Mouse (Mus musculus): ENCODE measurements around the gene Stk32b.
A peak's percentile ranks its signal among the peaks of the same experiment; 100 is the strongest.

Gene Stk32b

GRCm38 (mm10) chr5:37670781-37671180, 46.2 kb downstream of the Stk32b start:
- no peak for DNase-seq (ENCODE audit: extremely low spot score, low read depth, low spot score)

DNA sequence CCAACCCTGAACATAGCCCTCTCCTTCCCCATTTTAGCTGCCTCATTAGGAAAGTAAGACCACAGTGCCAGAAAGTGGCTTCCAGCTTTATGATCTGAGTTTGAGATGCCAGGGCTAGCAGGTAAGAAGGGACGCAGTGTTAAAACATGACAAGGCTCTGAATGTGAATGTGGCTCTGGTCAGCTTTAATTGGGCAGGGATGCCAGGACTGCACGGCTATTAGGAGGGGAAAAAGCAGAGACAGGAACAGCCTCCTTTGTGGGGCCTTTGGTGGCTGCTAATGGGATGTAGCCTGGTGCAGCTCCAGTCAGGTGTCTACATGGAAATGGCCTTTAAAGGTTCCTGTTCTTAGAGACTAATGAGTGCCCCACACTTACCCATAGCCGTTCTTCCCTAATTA, 52.0 kb downstream of the Stk32b start:
- no peak for DNase-seq (ENCODE audit: extremely low spot score, low read depth, low spot score)

- DNase-seq (ENCODE audit: extremely low spot score, low read depth, low spot score): no peak
Observed at GRCm38 (mm10) chr5:37659177-37659576, 57.8 kb downstream of the Stk32b start.

DNA sequence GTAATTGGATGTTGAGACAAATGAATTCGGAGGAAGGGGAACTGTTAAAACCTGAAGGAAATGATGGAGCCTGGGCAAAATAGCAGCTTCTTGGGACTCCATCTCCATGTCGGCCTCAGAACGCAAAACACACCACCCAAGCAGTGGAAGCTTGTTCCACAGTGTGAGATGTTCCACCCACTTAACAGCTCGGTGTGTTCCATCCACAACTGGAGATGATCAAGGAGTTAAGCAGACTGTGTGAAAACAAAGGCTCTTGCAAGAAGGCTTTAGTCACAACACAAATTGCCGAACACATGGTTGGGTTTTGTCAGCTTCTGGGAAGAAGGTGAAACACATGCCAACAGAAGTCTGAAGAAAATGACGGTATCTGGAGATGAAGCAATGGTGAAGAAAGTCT, 59.2 kb downstream of the Stk32b start:
- no peak for DNase-seq (ENCODE audit: extremely low spot score, low read depth, low spot score)

DNA sequence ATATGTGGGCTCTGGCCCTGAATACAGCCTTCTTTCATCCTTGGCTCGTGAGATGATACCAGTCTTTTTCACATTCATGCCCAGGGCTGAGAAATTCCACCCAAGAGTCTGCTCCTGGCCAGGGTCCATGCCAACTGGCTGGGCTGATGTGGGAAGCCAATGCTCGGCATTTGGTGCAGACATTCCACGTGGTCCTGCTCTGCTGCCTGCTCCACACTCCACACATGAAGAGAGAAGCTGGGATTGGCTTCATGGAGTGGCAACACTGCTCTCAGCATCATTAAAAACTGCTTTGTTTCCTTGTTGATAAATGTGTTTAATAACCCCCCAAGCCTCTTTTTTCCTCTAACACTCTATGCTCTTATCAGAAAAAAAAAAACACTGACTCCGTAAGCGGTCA, 61.8 kb downstream of the Stk32b start:
- no peak for DNase-seq (ENCODE audit: extremely low spot score, low read depth, low spot score)

DNA sequence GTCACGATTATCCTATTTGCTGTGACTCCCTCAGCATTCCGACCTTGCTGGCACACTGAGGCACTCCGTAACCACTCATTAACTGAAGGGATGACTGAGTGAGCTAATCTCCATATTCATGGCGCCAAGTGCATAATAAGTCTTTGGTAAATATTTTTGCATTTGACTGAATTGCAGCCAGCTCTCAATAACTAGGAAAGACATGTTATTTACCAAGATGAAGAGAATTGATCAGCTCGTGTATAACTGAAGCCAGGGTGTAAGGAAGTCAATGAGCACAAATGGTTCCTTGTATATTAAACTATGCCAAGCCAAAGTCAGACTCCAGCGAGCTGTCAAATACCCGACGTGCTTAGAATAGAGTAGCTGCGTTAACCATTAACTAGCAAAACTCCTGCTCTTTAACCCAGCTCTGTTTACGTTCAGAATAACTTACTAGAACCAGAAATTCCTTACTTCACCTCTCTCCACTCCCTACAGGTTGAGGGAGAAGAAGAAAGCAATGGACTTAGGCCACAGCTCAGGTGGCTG, 66.2 kb downstream of the Stk32b start:
- no peak for DNase-seq (ENCODE audit: extremely low spot score, low read depth, low spot score)

- no peak for DNase-seq (ENCODE audit: extremely low spot score, low read depth, low spot score)
Observed at GRCm38 (mm10) chr5:37650089-37650601, 66.8 kb downstream of the Stk32b start.

DNA sequence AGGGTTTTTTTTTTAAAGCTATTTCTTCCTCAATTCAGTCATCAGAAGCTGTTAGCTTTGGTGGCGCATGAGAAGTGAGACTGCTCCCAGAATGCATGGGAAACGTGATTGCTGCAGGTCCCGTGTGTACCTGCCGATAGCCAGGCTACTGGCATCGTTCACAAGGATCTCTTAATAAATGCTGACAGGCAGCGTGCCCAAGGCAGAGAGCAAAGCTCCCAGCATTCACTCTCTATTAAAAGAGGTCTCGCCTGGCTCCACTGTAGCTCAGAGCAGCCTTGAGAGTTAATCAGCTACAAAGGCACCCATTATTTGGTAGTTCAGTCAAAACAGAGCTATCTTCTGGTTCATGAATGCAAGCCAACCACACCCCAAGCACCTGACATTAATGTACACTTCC, 72.9 kb downstream of the Stk32b start:
- no peak for DNase-seq (ENCODE audit: extremely low spot score, low read depth, low spot score)

GRCm38 (mm10) chr5:37642486-37642885, 74.5 kb downstream of the Stk32b start:
- no peak for DNase-seq (ENCODE audit: extremely low spot score, low read depth, low spot score)

DNA sequence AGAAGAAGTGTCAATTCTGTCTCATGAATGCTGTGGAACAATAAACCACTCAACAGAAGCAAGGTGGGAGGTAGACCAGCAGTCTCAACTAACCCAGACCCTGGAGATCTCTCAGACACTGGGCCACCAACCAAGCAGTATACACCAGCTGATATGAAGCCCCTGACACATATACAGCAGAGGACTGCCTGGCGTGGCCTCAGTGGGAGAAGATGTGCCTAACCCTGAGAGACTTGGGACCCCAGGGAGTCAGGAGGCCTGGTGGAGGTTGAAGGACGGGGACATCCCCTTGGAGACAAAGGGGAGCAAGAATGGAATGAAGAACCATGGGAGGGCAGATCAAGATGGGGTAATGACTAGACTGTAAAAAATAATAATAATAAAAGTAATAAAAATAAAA, 82.2 kb downstream of the Stk32b start:
- no peak for DNase-seq (ENCODE audit: extremely low spot score, low read depth, low spot score)

DNA sequence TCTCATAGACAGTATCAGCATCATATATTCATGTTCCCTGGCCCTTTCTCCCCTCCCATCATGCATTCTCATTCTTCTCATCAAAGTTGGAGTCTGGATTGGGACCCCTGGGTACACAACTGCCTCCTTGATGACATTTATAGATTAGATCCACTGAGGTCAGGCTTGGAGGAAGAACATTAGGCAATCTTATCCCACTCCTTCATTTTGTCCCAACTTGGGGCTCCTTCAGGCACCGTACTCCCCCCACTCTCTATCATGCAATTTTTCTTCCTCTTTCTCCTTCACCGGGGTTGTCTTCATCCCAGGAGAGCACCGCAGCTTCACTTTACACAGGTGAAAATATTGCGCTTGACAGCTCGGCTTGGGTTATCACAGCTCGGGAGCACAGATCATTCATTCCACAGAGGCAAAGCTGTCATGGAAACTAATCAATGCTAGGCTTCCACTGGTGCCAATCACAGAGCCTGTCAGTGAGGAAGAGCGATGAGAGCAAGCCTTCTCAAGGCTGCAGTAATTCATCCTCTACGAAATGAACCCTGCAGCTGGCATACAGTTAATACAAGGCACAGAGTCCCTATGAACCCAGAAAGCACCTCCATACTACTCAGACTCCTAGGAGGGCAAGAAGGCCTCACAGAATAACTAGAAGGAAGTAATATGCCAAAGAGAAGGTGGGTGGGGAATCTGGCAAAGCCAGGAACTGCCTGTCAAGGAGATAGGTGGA, 89.4 kb downstream of the Stk32b start:
- DNase-seq (ENCODE audit: extremely low spot score, low read depth, low spot score): no peak

GRCm38 (mm10) chr5:37611874-37612273, 105.1 kb downstream of the Stk32b start:
- DNase-seq (ENCODE audit: extremely low spot score, low read depth, low spot score): no peak

GRCm38 (mm10) chr5:37599566-37599965, 117.4 kb downstream of the Stk32b start:
- DNase-seq (ENCODE audit: extremely low spot score, low read depth, low spot score): no peak

GRCm38 (mm10) chr5:37598271-37598670, 118.7 kb downstream of the Stk32b start:
- DNase-seq (ENCODE audit: extremely low spot score, low read depth, low spot score): no peak

- no peak for DNase-seq (ENCODE audit: extremely low spot score, low read depth, low spot score)
Observed at GRCm38 (mm10) chr5:37592411-37592810, 124.6 kb downstream of the Stk32b start.

- DNase-seq (ENCODE audit: extremely low spot score, low read depth, low spot score): no peak
Observed at GRCm38 (mm10) chr5:37587861-37588260, 129.1 kb downstream of the Stk32b start.

- DNase-seq (ENCODE audit: extremely low spot score, low read depth, low spot score): no peak
Observed at GRCm38 (mm10) chr5:37586071-37586470, 130.9 kb downstream of the Stk32b start.

- no peak for DNase-seq (ENCODE audit: extremely low spot score, low read depth, low spot score)
Observed at GRCm38 (mm10) chr5:37575427-37575826, 141.5 kb downstream of the Stk32b start.

- DNase-seq (ENCODE audit: extremely low spot score, low read depth, low spot score): peak; percentile 8
Observed at GRCm38 (mm10) chr5:37557274-37557815, 159.6 kb downstream of the Stk32b start.

DNA sequence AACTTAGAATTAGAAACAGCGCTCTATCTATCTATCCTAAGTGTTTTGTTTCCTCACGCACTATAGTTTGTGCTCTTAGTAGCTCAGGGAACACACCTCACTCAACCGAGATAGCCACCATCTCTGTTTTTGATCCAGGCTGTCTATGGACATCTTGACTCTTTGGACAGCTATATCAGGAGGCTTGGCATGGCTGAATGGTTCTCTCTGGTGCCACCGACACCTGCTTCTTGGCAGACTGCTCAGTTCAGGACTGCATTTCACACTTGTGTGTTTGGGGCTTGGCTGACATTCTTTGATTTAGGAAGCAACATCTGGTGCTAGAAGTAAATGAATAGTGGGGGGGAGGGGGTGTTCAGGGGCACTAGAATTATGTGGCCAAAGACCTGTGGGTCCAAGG, 162.7 kb downstream of the Stk32b start:
- DNase-seq (ENCODE audit: extremely low spot score, low read depth, low spot score): no peak

DNA sequence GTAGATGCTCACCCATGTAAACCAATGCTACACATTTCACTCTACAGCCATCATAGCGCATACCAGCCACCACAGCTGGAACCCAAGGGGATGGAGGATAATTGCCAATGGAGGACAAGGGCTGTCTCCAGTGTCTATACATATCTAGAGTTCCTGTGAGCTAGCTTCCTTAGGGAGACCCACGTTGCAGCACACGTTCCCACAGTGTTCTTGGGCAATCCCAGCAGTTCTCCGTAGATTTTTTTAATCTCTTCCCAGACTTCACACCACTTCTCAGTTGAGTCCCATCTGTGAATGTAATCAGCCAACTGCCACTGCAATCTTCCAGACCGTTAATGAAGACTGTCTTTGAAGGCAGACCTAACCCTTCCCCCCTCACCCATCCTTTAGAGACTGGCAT, 165.3 kb downstream of the Stk32b start:
- no peak for DNase-seq (ENCODE audit: extremely low spot score, low read depth, low spot score)

DNA sequence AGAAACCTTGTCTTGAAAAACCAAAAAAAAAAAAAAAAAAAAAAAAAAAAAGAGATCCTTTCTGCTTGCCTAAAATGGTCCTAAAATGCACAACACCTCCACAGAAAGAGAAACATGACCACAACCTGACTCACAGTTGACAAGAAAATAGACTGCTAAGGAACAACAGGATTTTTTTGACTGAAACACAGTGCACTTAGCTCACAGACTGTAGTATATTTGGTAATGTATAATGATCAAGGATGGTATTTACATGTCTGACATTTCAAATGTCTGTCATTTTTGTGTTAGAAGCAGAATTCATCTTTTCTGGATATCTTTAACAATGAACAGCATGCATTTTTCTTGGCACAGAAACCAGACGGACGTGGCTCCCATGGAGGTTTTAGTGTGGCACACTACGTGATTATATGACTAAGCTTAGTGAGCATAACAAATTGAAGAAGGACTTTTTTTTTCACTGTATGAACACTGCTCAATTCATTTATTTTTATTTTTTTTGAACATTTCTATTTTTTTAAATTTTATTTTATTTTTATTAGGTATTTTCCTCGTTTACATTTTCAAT, 181.2 kb downstream of the Stk32b start:
- no peak for DNase-seq (ENCODE audit: extremely low spot score, low read depth, low spot score)
